In the genomic region with DNA sequence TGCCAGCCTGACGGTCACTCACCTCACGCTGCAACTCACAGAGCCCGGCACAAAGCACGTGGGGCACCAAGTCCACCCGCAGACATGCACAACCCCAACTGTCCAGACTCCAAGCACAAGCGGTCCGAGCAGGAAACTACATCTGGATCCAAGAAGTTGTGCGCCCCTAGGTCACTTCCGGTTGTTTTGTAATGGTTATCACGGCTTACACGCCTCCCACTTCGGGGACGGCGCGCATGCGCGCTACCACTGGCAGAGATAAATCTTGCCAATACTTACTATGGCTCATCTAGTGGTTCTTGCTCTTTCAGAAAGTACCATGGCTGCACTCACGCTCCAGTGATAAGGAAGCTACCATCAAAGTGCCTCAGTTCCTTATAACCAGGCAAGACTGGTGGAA, we compare ENCODE assay signal across 8 mouse cellular contexts. TPM values are rescaled to one million over a fixed set of nuclear protein-coding genes. Genes with fewer than 3 reads are reported as not detected.
DNase-seq lines count a peak whose midpoint lies in the region; ATAC-seq lines count a peak whose summit lies in the region.
"Not testable (repeated sequence)": the region's sequence is repeated elsewhere in the genome, so short reads cannot be mapped to it uniquely, and the experiment has no call there.

A gene (minus strand): TSS at position 153 of the 400 bp plus-strand sequence.

- DNase-seq in adrenal gland, adult (ENCODE audit: inconsistent age in 2 of 2, low spot score in 1 of 2), result peak; percentile 89 to 96
- peak; percentile 92 for DNase-seq in embryo, embryonic 10.5 days (ENCODE audit: low spot score)
- DNase-seq in gastrocnemius, postnatal 14 days, result peak; percentile 82
- DNase-seq in left cerebral cortex, postnatal 10 days (ENCODE audit: extremely low spot score in 1 of 2, low spot score in 2 of 2), result peak; percentile 88 to 91
- peak; percentile 86 for DNase-seq in right cerebral cortex, postnatal 25 days
- DNase-seq in urinary bladder, postnatal 4 days (ENCODE audit: low spot score in 2 of 2), result peak; percentile 80 to 82

- ATAC-seq in inflammation-experienced regulatory T-cells, adult 6 months, result peak; percentile 94
- peak; percentile 98 for ATAC-seq in megakaryocyte-erythroid progenitor cell, adult 5-6 weeks (replicated peaks; ENCODE audit: low FRiP score, low TSS enrichment, poor library complexity, severe bottlenecking)

- intact Hi-C loops in gastrocnemius, postnatal 14 days (cut with DNase I; ENCODE audit: low total_unique reads), result not testable (repeated sequence)
- intact Hi-C loops in left cerebral cortex, postnatal 10 days (cut with DNase I), result loop anchor here (10.0 kb wide), 1 partner anchor 901 kb away; no protein-coding TSS in a partner anchor

RNA-seq across cellular contexts. Expression of the gene that starts here (rescaled TPM):
- 1 to 10 TPM; 5.1 to 7.2 TPM for total RNA-seq in gastrocnemius, postnatal 14 days (2021)
- polyA plus RNA-seq in inflammation-experienced regulatory T-cells, adult 6 months (2017; shearing (Covaris generic)), result 10 to 100 TPM; 26.2 to 35.3 (median 28.8) TPM
- 10 to 100 TPM; 15.4 to 16.2 TPM for total RNA-seq in left cerebral cortex, postnatal 10 days (2021)
- 24.2 and 26.2 TPM in 2 replicates for total RNA-seq in megakaryocyte-erythroid progenitor cell, adult 5-6 weeks (2014; fragmentation: Nextera tagmentation)
- 37.6 and 38.8 TPM in 2 replicates for total RNA-seq in megakaryocyte-erythroid progenitor cell, adult 5-6 weeks (2017)

Comparison
In these comparisons a context has a peak if more than half of its experiments do, and no peak if none do; other contexts are left out.
1. Peak in every context shown above with its lines: DNase-seq and ATAC-seq.